Mouse (Mus musculus) retina, postnatal 1 day (tissue): Measurements from ENCODE around the gene Alk.
A peak's percentile ranks its signal among the peaks of the same experiment; 100 is the strongest.

ENCODE experiments used
- DNase-seq: peaks from one replicate; pipeline ENCODE4 v3.0.0-alpha.2; 2012

The Alk gene

DNA sequence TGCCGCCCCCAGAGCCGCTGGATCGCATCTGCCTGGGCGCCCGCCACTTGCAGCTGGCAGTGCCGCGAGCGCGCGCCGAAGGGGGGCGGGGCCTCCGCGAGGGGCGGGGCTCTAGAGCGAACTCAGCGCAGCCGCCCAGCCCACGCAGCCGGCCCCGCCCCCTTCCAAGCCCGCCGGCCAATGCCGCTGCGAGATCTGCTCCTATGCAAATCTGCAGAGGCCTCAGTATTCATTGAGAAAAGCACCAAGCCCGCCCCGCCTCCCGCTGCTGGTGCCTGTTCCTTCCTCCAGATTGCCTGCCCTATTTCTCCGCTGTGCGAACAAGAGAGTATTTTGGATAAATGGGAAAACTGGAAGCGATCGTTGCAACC lies at the start of gene Alk:
Gene Alk, minus strand, starts transcription at position 18 of the 371 bp plus-strand sequence.
- peak; percentile 96 for DNase-seq

DNA sequence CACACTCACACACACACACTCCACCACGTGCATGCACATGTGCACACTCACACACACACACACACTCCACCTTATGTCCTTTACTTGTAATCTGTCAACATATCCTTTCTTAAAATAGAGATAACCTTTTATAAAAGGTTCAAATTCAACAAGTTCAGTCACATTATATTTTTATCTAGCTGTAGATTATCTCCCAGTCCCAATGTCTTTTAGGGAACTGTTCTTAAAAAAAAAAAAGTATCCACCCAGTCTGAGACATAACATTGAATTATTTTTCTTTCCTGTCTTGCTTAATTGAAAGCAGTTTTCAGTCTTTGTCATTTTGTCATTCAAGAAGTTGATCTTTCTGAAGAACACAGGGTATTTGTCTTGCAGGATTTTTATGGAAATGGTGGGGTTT lies 48.4 kb upstream of the Alk start:
- DNase-seq = no peak

DNA sequence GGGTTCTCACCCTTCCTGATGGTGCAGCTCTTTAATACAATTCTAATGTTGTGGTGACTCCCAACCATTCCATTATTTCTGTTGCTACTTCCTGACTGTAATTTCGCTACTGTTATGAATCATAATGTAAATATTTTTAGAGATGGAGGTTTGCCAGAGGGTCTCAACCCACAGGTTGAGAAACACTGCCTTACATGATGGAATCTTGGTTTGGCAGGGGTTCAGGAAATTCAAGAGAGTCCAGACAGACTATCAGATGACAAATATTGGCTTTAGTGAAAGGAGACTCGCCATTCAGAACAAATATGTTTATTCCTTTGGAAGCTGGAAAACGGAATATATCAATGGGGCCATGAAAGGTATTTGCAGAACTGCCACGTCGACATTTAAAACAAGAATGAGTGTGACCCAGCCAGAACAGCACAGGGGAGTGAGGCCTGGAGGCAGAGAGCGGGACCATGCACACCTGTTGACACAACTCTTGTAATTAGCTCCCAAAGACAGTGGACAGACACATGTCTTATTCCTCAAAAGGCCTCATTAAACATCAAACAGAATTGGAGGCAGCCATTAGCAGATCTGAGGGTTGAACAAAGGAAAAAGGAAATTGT lies 44.3 kb upstream of the Alk start:
- no peak for DNase-seq

DNA sequence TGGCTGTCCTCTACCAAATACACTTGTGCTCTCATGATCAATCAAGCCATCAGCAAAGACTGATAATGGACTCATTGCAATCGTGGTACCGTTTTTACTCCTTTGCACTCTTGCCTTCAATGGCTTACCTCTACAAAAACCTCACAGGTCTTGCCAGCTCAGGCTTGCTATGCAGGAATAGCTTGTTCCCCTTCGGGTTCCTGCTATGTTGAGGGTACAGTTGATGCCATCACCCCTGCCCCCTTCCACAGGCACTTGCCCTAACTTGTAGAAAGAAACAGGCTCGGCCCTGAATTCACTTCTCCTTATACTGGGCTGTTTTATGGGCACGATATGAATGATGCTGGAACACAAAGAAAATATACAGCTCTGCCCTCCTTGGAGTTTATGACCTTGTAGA lies 41.7 kb upstream of the Alk start:
- no peak for DNase-seq

DNA sequence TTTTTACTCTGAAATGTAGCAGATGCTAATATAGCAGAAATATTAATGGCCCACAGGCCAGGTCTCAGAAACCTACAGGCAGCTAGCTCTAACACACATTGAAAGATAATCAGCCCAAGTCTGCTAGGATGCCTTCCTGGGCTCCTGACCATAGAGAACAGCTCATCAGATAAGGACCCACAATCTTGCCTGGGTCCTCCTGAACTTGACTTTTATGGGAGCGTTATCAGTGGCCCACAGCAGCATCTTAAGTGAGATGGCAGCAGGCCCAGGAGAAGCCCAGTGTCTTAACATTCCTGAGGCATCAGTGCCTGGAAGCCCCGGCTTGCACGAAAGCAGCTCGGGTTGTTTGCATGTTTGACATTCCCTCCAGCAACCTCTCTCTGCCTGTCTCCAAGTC lies 35.7 kb upstream of the Alk start:
- no peak for DNase-seq

DNA sequence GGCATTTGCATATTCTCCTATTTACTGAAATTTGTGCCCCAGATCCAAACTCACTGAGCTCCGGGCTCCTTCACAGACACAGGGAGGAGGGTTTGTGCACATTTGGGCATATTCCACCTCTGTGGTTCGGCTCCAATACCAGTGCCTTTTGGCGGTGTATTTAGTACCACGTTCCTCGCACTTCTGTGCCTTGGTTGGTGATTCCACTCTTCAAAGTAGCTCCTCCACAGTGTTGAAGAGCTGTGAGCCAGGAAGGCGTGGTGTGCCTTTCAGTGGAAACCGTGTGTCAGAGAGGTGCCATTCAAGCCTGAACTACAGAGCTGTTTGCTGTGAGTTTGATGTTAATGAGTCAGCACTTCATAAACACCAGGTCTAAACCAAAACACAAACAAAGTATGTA lies 35.0 kb upstream of the Alk start:
- no peak for DNase-seq

DNA sequence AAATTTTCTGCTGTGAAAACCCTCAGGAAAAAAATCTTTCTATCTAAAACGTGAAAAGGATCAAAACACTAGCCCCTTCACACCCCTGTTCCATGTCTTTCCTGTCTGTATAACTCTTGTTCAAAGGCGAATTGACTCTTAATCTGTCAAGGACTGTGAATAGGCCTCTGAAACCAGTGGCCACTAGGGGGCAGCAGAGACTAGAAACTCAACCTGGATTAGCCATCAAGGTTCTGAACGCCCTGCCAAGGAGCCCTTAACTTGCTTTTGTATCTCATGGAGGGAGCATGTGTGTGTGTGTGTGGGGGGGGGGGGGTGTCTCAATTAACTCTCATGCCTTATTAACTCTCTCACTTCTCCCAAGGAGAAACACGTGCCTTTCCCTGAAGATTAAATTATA lies 1.8 kb upstream of the Alk start:
- DNase-seq = peak; percentile 90

DNA sequence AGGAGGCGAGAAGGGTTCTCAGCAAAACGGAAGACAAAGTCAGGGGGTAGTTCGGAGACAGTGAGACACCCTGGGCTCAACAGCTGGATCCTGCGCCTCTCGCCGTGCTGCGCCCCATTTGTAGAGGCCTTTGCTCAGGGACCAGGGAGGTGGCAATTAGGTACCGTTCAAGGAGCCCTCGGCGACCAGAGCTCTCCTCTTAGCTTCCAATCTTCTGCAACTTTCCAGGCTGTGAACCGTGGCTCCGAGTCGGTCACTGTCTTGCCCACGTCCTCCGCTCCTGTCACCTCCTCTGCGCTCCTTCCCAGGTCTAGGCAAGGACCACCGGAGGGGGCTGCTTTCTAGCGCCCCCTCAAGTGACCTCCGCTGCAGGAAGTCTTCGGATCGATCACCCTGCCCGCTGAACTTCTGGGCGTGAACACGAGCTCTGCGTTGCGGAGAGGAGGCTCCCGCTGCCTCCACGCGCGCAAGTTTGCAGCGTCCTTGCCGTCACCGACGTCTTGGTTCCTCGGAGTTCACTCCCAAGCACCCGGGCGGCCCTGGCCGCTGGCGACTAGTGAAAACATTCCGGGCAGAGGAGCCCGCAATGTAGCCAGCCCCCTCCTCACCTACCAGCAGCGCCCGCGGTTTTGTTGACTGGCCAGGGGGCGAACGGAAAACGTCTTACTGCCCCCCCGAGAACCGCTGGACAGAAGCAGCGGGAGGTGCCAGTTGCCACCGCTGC lies 379 bp downstream of the Alk start:
- no peak for DNase-seq

DNA sequence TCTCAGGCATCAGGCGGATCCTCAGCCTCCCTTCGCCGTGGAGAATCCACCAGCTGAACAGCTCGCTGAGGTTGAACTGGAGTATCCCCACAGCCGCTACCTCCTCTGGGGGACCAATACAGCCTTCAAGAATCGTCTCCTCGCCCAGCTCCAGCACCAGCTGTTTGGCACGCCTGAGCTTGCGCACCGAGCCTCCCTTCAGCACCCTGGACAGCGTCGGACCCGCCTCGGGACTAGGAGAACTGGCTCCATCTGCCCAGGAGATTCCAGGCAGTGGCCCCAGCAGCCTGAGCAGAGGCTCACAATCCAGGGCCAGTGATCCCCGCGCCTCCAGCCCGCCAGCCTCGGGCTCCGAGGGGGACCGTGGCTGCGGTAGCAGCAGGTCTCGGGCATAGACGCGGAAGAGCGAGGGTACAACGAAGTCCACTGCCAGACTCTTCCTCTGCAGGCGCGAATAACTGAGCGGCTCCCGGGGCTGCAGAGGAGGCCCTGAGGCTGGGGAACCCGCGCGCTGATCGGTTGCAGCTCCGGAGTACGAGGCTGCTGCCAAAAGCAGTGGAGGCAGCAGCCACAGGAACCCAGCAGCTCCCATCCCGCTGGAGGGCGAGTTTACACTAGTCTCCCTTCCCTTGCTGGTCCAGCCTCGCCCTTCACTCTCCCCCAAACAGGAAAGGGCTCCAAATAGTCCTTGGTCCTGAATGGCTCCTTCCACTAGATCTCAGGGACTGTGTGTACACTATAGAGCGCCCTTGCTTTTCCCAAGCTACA lies 1.1 kb downstream of the Alk start:
- DNase-seq = peak; percentile 90

DNA sequence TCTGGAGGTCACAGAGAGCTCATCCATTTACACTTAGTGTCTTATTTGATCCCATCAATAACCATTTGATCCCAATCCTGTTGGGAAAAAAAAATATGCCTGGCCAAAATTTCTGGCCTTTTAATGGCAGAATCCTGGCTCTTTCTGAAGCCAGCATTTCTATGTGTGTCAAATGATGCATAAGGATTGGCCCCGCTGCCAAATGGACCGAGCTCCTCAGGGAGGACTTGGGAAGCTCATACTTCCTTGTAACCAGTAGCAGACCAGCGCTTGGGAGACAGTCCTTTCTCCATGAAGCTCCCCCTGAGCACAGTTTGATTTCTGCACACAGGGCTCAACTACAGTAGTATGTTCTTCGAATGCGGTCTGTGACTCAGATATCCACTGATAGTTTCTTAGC lies 3.6 kb downstream of the Alk start:
- no peak for DNase-seq

DNA sequence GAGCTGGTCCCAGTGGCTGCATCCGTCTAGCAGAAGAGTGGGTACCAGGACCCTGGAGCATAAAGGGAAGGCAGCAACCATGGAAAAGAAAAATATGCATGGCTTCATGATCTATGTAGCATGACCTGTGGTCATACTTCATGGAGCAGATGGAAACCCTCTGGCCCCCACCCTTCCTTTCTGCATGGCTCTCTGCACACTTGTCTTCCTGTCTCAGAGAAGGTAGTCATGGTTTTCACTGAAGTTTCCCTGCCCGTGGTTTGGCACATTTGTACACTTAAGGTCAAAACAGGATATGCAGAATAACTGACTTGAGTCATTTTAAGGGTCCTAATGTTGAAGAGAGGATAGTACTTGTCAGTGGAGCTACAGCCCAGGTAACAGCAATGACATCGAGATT lies 16.8 kb downstream of the Alk start:
- DNase-seq = no peak

DNA sequence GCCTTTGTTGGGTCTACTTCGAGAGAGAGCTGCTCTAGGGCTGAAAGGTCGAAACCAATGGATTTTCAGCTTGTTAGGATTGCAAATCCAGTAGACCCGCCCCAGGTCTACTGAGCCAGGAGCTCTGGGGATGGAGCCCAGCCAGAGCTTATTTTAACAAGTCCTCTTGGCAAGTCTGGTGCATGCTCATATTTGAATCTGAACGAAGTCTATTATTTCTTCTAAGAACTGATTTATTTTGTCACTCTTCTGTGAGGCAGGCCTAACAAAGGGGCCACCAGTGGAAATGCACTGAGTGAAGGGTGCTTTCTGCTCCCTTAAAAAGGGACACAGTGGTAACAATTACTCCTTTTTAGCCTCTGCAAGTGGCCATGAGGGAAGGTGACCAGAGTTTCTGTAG lies 24.3 kb downstream of the Alk start:
- no peak for DNase-seq

DNA sequence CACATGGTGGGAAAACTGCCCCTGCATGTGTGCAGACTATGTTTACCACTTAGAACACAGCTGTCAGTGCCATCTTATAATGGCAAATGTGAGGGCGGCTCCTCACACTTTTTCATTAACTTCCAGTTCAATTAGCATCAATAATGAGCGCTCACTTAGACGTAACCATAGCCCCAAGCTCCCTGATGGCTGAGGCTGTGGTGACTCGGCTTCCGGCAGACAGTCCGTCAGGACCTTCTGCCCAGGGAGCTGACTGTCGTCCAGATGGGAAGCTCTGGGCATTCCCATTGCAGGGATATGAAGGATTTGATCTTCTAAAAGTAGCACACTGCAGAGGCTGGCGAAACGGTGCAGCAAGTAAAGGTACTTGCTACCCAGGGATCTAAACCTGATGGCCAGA lies 25.1 kb downstream of the Alk start:
- DNase-seq = peak; percentile 46

DNA sequence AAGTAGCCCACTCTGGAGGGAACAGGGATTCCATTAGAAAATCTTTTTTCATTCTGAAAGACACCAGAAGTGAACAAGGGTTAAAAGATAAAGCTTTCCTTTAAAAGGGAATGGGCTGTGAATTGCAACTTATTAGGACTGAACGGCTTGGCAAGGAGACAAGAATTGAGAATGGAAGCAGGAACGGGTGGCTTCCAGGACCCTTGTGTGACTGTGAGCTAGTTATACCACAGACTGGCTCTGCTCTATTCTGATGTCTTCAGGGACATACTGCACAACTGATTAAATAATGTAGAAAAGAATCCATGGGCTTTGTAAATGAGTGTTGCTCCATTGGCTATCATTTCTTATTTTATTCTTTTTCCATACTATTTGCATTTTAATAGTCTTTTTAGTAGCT lies 33.0 kb downstream of the Alk start:
- DNase-seq = no peak

DNA sequence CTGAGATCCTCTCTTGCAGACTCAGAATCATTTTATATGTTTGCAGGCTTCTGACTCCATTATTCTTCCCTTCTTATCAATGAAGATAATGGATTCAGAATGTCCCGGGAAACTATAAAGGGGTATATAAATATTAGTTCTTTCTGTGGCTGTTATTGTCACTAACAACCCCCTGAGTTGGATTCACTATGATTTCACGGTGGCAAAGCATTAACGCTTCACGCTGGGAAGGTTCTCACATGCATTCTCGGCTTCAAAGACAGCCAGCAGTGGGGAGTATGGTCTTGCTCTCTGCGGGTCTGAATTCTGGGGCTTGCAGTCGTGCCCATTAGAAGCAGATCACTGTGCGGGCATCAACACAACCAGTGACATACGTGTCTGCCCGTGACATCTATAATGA lies 34.9 kb downstream of the Alk start:
- no peak for DNase-seq

DNA sequence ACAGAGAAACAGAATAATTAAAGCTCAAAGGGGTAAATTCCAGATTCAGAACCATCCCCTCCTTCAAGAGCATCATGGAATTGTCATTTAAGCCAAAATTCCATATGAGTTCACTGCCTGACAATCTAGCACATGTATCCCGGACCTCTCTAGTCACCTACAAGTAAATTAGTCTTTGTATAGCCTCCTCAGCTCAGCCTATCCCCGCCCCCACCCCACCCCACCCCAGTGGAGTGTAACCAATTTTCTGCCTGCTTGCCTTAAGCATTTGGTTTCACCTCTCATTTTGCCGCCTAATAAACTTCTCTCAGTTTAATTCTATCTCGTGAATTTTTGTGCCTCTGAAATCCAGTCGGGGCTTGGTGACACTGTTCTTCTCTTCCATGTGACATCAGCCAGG lies 41.0 kb downstream of the Alk start:
- no peak for DNase-seq

DNA sequence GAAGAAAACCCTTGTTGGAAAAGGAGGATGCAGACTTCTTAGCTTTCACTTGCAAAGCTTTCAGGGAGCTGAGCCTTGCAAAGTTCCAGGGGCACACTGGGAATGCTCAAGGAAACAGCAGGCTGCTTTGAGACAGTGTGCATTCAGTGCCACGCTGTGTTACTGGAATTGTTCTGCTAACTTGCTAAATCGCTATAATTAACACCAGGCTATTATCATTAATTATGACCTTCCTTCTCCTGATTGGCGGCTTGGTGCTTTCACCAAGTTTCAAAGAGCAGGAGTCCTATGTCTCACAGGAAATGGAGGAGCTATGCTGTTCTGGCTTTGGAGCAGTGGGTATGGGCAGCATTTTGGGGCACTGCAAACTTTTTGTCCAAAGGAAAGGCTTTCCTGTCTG lies 43.0 kb downstream of the Alk start:
- no peak for DNase-seq

DNA sequence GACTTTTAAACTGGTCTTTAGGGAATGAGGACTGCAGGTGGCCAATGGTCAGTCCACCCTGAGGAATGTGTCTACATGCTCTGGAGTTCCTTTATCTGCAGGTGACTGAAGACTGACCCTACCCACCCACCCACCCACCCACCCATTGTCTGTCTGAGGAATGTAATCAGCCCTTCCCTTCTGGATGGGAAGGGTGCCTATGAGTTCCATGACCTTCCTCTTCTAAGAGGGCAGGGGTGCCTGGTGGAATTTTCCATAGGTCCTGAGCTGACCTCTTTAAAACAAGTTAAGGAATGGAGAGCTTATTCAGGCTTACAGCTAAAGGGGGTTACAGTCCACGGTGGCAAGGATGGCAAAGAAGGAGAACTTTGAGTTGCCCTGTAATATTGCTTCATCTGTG lies 43.7 kb downstream of the Alk start:
- no peak for DNase-seq

DNA sequence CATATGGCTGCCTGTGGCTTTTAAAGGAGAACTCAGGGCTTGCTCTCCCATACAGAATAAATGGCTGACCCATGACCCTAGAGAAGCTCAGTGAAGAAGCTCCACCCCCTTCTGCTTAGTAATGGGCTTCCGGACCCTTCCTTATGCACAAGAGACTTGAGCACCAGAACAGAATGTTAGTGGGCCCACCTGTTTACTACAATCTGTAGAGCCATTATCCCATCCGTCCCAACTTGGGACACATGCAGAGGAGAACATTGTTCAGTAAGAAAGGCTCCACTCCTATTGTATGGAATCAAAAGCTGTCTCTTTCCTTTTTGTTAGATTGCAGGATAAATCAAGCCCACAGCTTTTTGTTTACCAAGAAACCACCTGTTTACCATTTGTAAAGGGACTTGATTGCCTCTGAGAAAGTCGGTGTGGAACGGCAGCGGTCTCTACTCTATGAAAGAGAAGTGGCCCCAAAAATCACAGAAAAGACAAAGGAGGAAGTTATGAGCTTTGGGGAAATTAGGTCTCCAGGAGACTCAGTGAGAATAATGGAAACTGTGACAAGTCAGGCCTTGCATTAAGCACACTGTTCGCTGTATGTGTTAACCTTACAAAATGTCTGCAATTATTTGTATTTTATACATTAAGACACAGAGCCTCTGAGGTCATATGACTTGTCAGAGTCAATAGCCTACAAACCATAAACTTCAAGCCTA lies 47.2 kb downstream of the Alk start:
- no peak for DNase-seq

DNA sequence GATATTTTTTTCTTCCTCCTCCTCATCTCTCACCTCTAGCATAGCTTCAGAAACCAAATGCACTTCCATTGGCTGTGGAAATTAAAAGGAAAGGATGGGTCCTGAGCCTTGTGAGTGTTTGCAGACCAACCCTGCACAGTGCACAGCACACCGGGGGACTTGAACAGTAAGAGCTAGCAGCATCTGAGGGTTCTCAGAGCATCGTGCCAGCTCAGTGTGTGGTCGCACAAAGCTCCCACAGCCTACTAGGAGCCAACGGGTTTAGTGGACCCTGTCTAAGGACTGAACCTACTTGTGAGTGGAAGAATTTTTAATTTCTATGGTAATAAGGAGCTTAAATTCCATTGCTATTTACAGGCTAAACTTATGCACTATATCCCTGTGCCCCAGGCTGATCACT lies 58.2 kb downstream of the Alk start:
- DNase-seq = no peak

DNA sequence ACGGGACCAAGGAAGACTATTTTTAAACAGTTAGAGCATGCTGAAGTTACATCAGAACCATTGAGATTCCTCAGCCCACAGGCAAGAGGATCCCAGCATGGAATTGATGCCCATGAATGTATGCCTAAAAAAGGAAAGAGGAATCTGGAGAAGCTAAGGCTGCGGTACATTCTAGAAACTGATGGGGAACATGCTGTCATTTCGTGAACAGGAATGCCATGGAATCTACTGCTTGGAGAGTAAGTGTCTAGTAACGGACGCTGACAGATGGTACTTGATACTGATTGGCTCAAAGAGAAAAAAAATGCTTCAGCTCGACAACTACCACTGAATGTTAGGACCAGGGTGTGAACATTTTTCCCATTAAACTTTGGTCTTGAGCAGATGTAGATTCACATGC lies 69.1 kb downstream of the Alk start:
- no peak for DNase-seq

DNA sequence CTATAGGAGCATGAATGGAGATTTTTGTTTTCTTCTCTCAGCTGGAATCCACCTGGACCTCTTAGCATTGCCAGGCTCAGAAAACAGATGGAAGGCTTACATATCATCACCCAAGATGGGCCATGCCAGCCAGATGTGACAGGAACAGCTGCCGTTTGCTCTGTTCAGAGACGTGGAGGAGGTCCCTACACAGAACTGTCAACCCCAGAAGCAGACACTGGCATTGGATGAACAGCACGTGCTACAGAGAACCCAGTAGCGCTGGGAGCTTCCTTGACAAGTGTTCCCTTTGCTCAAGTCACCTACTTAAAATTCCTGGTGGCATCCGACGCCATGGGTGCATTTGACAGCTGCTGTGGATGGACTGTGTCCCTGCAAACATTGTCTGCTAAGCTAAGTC lies 72.2 kb downstream of the Alk start:
- no peak for DNase-seq

DNA sequence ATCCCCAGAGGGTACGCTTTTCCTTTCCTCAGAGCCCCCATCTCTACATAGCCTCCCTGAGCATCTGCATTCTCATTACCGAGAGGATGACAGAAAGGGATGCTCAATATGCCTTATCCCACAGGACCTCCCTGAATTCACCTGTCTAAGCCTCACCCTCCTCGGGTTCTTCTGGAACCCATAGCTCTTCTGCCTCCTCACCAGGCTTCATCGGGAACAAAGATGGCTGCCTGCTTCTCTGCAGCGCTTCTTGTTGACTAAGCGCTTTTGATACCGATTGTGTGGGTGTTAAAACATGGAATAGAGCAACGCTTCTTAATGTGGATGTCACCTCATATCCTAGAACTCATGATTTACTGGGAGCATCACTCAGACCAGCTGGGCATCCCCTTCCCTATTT lies 75.9 kb downstream of the Alk start:
- DNase-seq = no peak

DNA sequence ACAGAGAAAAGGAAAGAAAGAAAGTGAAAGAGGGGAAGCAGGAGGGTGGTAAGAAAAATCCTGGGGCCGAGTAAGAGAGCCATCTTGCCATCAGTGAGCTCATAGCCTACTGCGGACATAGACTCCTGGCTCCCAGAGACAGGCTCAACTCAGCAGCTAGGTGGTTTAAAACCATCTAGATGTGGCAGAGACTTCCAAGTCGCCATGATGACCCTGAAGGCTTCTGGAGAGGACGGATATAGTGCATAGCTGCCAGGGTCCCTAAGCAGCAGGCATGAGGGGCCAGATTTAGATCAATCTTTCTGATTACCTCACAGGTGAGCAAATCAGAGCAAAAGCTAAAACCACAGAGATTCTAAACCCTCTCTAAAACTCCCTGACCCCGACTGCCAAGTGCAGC lies 76.9 kb downstream of the Alk start:
- DNase-seq = no peak
